Mouse (Mus musculus) thymus, postnatal 25 days (tissue): ENCODE results near the gene Ccsap.
"Not testable (repeated sequence)": the region's sequence is repeated elsewhere in the genome, so short reads cannot be mapped to it uniquely, and the experiment has no call there.

ENCODE experiments used
- DNase-seq: peaks from one replicate; pipeline ENCODE4 v3.0.0; 2022

Gene Ccsap

DNA sequence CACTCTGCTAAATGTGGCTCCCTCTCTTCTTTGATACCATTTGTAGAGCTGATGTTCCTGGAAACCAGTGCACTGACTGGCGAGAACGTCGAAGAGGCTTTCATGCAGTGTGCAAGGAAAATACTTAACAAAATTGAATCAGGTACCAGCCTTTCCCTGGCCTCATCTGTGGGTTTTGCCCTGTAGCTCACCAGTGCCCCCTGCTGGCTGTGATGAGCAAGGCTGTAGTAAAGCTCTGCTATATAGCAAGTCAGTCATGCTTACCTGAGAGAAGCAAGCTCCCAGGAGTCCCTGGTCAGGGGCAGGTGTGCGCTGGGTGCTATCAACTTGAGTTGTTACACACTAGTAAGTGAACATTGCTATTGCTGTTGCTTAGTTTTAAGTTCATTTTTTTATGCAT, 27.3 kb downstream of the Ccsap start:
- DNase-seq, result peak; percentile 58

DNA sequence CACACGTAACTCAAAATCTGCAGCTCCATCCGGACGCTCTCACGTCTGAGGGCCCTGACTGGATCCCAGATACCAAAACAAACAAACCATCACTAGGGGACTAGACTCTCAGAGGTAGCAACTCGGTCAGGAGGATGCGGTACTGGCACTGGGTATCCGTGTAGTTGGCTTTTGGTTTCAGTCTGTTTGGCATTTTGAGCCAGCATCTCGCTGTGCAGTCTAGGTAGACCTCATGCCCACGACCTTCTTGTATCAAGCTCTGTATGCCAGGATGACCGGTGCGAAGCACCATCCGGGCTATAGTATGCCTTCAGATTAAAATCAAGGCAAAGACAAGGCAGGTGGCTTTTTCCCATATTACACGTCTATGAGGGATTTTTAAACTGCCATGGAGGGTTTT, 32.5 kb downstream of the Ccsap start:
- DNase-seq, result no peak

DNA sequence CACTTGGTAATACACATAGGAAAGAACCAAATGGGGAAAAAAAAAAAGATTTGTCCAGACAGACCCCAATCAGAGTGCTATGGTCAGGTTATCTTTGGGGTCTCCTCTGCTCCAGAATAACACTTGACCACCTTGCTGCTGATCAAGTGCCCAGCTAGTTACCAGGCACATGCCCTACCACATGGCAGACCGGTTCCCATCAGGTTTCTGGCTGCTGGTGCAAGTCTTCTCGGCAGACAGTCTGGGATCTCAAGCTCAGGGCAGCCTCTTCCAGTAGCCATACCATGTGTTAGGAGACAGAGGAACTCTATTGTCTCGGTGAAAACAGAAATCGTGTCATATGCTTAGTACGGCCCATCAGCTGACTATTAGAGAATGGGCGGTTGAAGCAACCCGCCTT, 33.3 kb downstream of the Ccsap start:
- DNase-seq, result no peak

DNA sequence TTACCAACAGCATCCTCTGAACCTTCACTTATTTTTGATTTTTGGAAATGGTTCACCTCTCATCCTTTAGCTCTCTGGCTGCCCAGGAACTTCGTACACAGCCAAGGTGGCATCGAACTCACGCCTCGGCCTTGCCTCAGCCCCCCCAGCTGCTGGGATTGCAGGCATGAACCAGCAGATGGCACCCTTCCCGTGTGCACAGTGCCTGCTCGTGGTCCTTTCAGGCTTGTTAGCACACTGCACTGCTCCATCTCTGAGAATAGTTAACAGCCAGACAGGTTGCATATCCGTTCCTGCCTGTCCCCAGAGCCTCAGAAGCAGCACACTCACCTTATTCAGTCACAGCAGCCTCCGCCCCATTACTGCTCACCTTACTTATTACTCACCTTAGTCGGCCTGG, 34.0 kb downstream of the Ccsap start:
- DNase-seq, result no peak

DNA sequence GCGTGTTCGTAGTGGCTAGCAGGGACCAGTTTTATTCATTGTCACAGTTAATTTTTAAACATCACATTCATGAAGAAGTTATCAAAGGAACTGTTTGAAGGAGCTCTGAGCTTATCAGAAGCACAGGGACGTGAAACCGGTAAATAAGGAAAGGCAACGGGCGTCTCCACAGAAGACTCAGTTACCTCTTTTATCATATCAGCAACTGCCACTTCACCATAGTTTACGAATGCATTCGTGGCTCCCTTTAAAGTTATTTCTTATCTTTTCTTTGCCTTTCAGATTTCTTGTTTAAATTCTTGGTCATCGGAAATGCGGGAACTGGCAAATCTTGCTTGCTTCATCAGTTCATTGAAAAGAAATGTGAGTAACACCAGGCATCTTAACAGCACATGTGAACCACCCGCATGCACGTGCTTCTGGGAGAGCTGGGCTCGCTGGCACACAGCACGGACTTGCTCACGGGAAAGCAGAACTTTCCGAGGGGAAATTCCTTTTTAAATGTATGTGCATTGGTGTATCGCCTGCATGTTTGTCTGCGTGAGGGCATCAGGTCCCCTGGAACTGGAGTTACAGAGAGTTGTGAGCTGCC, 36.4 kb downstream of the Ccsap start:
- DNase-seq, result no peak

DNA sequence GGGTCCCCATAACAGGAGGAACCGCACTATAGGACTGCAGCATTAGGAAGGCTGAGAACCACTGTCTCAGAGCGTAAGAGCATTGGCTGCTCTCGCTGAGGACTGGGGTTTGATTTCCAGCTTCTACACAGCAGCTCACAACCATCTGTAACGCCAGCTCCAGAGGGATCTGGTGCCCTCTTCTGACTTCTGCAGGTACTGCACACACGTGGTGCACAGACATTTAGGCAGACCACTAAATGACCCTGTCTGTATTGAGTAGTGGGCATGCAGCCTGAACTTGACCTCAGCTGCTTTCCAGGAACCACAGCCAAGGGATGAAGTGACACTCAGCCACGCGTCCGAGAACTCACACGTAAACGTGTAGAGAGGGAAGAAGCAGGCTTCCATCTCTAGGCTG, 36.9 kb downstream of the Ccsap start:
- no peak for DNase-seq

DNA sequence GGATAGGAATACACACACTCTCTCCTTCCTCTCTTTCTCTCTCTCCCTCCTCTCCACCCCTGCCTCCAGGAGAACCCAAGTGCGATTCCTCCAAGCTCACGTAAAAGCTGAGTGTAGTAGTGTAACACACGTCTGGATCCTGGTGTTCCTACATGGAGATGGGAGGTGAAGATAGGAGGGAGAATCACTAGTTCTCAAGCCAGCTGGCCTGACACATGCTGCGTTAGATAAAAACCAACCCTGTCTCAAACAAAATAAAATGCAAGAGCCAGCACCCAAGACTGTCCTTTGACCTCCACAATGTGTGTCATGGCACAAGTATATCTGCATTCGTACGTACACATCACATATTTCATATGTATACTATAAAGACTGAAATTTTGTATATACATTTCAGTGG, 39.2 kb downstream of the Ccsap start:
- no peak for DNase-seq

DNA sequence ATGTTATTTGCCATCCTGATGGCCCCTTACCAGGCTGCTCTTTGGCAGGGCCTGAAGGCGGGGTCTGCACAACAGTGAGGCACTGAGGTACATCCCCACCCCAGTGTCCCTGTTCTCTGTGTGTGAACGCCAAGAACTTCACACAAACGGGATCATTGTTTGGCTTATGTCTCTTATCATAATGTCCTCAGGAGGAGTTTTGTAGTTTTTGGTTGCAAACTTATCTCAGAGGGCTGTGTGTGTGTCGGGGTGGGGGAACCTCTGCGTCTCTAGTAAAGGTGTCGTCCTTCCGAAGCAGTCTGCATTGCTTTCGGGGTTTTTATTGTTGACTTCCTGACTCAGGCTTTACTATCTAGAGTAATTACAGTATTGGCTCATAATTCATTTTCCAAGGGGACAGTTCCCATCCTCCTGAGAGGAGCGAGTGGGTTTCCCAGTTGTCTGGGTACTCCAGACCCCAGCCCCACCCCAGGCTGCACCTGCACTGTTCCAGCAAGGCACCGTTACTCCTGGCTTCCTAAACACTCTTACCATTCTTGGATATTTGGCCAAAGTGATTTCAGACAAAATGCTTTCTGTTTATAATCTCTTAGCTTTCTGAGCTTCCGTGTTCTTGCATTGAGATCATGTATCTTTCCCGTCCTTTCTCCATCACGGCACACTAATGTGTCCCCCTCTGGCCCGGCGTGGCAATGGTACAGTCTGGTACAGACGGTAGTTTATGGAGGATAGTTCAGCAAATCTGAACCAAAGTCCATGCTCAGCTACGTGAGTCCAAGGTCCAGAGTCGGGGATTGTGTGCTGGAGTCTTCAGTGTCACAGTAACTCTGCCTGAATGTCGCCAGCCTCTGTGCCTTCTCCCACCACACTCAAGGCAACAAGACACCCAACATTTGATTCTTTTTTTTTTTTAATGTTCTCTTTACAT, 40.1 kb downstream of the Ccsap start:
- no peak for DNase-seq

DNA sequence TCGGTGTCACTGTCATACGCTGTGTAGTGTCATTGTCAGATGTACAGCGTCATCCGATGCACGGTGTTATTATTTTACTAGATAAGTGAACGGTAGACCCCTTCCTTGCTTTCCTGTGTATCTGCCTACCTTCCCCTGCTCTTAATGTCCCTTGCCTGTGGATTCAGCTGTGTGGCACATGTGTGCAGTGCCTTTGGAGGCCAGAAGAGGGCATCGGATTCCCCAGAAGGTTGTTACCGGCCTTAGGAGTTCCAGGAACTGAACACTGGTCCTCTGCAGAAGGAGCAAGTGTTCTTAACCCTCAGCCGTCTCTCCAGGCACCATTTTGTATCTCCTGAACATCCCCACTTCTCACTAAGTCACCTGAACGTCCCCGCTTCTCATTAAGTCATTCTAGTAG, 42.3 kb downstream of the Ccsap start:
- DNase-seq, result no peak

DNA sequence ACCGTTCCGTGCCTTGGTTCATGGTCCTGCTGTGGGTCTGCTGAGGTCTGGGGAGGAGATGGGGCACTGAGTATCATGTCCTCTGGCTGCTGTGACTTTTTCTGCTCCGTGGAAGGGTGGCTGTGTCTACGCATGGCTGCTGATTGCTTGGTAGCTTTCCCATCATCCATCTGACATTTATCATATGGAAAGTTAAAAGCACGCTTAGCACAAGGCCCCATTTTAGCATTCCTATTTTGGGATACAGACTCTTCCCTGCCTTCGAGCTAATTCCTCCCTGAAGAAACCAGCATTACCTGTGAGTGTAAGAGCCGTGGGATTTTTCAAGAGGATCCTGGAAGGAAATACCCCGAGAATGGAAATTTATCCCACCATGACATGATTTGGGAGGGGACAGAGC, 43.1 kb downstream of the Ccsap start:
- DNase-seq, result no peak

DNA sequence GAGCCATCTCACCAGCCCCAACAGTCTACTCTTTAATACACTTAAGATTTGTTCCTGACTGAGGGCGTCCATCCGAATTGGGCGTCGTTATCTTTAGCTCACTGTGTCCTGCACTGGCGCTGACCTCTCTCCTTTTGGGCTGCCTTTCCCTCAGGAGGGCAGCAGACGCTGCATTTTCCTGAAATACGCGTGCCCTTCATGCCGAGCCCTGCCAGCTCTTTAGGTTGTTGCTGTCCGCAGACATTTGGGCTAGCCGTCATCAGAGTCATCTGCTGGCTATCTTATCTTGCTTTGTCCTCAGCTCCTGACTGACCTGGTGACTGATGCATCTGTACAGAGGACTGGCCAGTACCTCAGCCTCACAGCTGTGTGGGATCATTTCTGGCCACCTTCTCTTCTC, 44.7 kb downstream of the Ccsap start:
- DNase-seq, result no peak

DNA sequence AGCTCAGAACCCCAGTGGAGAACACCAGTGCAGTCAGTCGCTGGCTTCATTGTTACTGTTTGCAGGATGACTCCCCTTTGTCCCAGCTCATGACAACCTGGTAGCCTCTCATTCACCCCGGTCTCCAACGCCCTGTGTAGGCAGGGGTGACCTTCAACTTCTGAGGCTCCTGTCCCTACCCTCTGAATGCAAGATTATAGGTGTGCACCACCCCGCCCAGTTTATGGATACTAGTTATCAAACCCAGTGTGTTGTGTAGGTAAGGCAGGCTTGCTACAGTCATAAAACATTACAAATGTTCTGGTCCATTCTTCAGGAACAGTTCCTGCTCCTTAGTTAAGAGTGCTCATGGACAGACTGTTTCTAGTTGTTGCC, 46.1 kb downstream of the Ccsap start:
- no peak for DNase-seq

DNA sequence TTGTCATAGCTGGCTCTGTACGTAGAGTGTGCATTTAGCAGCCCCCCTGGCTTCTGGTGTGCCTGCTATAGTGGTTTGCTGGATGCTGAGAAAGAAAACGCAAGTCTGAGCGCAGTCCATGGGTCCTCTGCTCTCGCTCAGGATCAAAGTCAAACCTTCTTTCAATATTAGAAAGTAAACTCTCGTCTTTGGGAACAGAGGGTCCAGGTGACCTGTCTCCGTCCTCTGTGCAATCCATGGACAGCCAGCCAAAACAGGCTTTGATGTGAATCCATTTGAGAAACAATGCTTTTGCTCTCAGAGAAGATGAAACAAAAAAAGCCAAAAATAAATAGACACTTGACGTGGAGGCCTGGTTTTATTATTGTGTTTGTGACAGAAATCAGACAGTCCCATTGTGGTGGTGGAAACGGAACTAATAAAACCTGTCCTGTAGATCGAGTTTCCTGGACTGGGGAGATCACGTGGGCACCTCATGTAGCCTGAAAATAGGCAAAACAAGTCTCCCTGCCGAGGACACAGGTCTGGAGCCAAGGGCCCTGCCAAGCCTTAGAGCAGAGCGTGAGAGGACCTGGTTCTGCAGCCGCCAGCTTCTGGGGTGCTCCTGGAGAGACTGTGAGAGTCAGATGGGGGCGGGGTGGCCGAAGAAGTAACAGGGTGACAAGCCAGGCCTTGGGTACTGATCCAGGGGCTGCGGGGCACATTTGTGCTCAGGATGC, 46.7 kb downstream of the Ccsap start:
- DNase-seq, result no peak

DNA sequence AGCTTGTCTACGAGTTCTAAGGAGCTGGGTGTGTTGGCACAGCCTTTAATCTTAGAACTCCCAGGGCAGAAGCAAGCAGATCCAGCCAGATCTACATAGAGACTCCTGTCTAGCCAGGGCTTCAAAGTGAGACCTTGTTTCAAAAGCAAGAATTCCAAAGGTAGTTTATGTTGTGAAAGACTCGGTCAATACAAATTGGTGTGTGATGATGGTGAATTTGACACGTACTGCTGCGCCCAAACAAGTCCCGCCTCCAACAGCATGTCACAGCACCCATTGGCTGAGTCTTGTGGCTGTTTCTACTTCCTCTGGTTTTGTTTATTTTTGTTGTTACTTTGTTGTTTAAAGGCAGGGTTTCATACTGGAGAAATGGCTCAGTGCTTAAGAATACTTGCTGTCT, 47.8 kb downstream of the Ccsap start:
- no peak for DNase-seq

DNA sequence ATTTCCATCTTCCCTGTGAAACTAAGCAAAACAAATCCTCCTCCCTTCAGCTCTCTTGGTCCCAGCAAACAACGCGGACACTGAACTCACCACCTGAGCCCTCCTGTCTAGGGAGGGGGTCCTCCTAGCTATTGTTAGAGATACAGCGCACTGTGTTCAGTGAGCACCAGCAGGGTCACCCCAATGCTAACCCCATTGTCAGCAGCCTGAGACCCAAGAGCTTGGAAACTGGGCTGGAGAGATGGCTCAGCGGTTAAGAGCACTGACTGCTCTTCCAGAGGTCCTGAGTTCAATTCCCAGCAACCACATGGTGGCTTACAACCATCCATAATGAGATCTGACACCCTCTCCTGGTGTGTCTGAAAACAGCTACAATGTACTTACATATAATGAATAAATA, 50.7 kb downstream of the Ccsap start:
- DNase-seq, result not testable (repeated sequence)

DNA sequence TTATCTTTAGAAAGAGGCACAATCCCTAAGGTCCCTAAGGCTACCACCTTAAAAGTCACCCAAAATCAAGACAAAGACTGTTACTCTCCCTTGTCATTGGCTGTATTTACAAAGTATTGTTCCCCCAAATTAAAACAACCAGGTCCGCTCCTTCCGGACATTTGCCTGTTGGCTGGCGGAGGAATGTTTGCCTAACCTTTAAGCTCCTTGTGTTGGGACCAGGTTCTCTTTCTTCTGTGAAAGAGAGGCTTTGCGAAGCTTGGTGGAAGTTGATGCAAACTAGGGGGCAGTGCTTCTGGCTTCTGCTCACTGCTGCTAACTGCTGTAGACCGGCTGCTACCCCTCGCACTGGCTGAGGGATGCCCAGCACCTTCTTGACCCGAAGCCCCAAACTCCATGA, 51.3 kb downstream of the Ccsap start:
- no peak for DNase-seq

DNA sequence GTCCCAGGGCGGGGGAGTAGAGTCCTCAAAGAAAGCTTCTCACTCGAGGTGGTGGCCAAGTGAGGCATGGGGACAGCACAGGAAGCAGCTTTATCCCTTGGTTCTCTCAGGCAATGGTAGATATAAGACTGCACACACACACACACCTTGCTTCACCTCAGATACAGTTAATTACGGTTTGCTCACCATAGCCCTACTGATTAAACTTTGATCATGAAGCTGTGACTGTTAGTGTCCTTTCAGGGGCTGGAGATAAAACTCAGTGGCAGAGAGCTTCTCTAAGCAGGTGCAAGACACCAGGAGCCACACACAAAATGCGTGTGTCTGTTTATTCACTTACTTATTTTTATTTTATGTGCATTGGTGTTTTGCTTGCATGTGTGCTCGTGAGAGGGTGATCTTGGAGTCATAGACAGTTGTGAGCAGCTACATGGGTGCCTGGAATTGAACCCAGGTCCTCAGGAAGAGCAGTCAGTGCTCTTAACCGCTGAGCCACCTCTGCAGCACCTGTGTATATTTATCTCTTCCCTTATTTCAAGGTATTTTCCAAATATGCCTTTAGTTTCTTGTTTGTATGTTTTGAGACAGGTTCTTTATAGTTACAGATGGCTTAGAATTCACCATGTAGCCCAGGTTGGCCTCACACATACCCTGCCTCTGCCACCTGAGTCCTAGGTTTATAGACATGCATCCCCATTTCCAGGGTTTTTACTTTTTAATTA, 52.0 kb downstream of the Ccsap start:
- DNase-seq, result no peak

DNA sequence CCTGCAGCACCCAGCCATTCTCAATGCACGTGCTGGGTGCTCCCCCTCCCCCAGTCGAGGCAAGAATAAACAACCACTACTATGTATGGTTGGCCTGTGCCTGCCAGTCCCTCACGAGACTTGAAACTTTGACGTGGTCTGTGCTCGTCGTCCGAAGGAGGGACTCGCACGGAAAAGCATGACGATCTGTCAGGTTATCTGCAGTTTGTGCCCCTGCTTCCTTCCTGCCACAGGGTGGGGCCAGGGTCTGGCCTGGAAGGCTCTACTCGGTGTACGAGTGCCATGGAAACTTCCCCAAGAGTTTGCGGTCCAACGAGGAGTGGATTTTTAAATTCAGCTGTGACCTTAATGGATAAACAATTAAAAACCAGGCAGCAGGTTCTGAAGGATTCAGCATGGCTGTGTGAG, 53.0 kb downstream of the Ccsap start:
- no peak for DNase-seq

DNA sequence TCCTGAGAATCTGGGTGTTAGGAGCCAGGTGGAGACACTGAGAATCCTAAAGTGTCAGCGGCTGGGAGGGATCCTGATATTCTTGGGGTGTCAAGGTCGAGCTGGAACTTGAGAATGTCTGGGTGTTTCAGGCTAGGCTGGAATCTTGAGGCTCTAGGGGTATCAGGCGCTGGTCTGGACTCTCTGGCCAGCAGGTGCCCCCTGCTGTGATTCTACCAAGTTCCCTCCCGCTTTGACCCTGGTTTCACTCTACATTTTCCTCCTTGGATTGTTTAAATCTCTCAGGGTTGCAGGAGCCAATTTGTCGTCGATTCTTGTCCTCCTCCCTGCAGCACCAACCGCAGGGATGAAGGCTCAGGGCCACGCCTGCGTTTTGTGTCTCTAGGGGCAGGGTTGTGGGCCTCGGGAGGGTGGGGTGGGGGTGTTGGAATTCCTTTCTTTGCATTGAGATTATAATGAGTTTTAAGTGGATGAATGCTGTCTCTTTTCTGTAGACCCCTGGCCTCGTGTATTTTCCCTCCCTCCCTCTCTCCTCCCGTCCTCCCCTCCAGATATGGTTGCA, 53.6 kb downstream of the Ccsap start:
- no peak for DNase-seq

DNA sequence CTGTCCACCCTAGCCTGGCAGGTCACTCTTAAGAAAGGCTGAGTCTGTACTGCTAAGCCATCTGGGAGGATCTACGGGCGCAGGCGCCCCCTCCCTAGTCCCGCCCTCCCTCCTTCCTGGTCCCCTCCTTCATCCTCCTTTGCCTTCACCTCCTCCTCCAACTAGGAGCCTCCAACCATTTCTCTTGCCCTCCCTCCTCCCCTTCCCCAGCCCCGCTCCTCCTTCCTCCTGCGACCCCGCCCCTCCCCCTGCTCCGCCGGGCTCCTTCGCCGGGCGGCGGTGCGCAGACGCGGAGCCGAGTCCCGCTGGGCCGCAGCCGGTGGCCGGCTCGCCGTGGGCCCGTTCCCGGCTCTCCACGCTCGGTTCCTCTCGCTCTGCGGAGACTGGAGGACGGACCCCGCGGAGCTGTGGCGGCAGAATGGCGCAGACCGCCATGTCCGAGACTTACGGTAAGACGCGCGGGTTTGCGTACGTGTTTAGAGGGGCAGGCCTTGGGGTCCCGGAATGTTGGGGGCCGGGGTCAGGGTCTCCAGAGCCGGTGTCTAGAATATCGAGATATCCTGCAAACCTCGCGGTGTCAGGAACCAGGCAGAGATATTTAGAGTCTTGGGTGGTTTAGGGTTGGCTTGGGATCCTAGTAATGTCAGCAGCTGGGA, 54.2 kb downstream of the Ccsap start, which contains the start of gene Rab4a:
Rab4a (plus strand) TSS at position 268 of the 656 bp plus-strand sequence.
- peak; percentile 68 for DNase-seq

DNA sequence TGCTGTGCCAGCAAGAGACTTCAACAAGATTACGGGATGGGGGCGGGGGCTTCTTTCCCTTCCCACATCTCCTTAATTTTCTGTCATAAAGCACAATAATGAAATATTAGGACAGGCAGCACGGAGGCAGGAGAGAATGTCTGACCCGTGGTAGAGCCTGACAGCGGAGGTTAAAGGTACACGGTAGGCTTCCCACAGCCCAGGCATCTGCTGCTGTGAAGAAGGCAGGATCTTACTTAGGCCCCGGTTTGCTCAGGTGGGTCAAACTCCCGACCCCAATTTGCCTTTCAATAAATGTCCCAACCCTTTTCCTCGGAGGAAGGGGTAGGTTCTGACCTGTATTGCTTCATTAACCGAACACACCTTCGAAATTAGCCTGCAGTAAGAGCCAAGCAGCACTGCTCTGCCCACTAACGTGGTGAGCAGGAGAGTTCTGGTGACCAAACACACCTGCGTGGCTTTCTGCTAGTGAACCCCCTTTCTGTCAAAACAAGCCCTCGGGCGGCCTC, 54.7 kb downstream of the Ccsap start:
- no peak for DNase-seq

DNA sequence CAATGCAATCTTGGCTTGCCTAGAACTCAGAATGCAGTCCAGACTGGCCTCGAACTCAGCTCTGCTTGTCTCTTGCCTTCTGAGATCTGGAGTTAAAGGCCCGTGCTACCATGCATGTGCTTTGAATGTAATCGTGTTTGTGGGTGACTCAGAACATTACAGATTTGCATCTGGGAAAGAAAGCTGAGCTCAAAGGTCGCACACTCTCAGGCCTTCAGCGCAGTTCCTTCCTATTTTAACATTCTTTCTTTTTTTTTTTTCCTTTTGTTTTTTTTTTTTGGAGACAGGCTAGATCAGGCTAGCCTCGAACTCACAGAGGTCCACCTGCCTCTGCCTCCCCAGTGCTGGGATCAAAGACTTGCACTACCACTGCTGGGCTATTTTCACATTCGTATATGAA, 55.4 kb downstream of the Ccsap start:
- no peak for DNase-seq
